24 mouse cellular contexts compared by ENCODE assay signal in the genomic region with DNA sequence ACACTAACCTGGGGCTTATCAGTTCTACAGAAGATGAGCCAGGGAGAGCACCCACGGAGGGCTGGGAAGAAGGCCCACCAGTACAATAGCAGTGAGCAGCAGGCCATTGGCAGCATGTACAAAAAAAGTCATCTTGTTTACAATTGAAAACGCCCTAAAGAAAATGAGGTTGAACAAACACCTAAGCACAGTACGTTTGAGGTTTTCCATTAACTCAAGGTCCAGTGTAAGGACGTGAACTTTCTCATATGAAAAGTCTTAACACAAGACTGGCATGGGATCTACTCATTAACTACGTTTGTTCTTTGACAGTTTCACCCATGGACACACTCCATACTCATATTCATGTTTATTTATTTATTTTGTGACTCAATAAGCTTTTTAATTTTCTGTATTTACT.
"Had no signal": no experiment of that assay in that cellular context is flagged by ENCODE, and none has a peak within 500 bp of the region (broad histone marks: within the 10 kb centered on the region; RNA-seq: fewer than 3 reads in every experiment).

No protein-coding gene starts in this region.

- H3K27me3 ChIP-seq: heart, embryonic 13.5 days; heart, embryonic 15.5 days; hindbrain, embryonic 15.5 days; kidney, embryonic 15.5 days; limb, embryonic 13.5 days; limb, embryonic 15.5 days; liver, embryonic 12.5 days had no signal

- H3K9me3 ChIP-seq: heart, embryonic 15.5 days; hindbrain, embryonic 15.5 days; kidney, embryonic 15.5 days; limb, embryonic 15.5 days; liver, embryonic 12.5 days had no signal

- DNase-seq: gastrocnemius, adult 2 months; gastrocnemius, postnatal 10 days; gastrocnemius, postnatal 25 days; heart, adult 2 months; heart, postnatal 4 days; kidney, adult 11 months; kidney, postnatal 25 days; layer of hippocampus, adult 9-11 months; layer of hippocampus, postnatal 36 days; left cerebral cortex, postnatal 4 days had no signal

- H3K9ac ChIP-seq: heart, embryonic 13.5 days; heart, embryonic 15.5 days; hindbrain, embryonic 13.5 days; hindbrain, embryonic 15.5 days; kidney, embryonic 15.5 days; limb, embryonic 13.5 days; limb, embryonic 15.5 days; liver, embryonic 12.5 days; liver, embryonic 14.5 days had no signal

- H3K36me3 ChIP-seq: heart, embryonic 13.5 days; heart, embryonic 15.5 days; hindbrain, embryonic 10.5 days; hindbrain, embryonic 13.5 days; hindbrain, embryonic 15.5 days; kidney, embryonic 15.5 days; limb, embryonic 15.5 days; liver, embryonic 12.5 days had no signal

- ATAC-seq: forebrain, embryonic 16.5 days; hindbrain, postnatal 0 days; intestine, embryonic 16.5 days; liver, embryonic 12.5 days had no signal

- H3K4me3 ChIP-seq: gastrocnemius, adult 2 months; heart, adult 2 months; heart, embryonic 13.5 days; heart, embryonic 15.5 days; hindbrain, embryonic 10.5 days; hindbrain, embryonic 13.5 days; hindbrain, embryonic 15.5 days; kidney, embryonic 15.5 days; limb, embryonic 13.5 days; limb, embryonic 15.5 days; liver, embryonic 12.5 days had no signal

- H3K4me2 ChIP-seq: heart, embryonic 11.5 days; heart, embryonic 13.5 days; heart, embryonic 15.5 days; hindbrain, embryonic 13.5 days; hindbrain, embryonic 15.5 days; kidney, embryonic 15.5 days; limb, embryonic 13.5 days; limb, embryonic 15.5 days; liver, embryonic 12.5 days had no signal

- H3K27ac ChIP-seq: gastrocnemius, adult 2 months; heart, adult 2 months; heart, embryonic 13.5 days; heart, embryonic 15.5 days; hindbrain, embryonic 10.5 days; hindbrain, embryonic 13.5 days; hindbrain, embryonic 15.5 days; hindbrain, postnatal 0 days; kidney, embryonic 15.5 days; limb, embryonic 13.5 days; limb, embryonic 15.5 days; liver, embryonic 12.5 days; liver, embryonic 14.5 days had no signal

- H3K4me1 ChIP-seq: heart, embryonic 15.5 days; hindbrain, embryonic 10.5 days; hindbrain, embryonic 13.5 days; hindbrain, embryonic 15.5 days; kidney, embryonic 15.5 days; limb, embryonic 15.5 days; liver, embryonic 12.5 days had no signal
